Mouse (Mus musculus) kidney, adult 2 months (tissue): ENCODE measurements around the gene C2cd3.

Experiments used
- CTCF ChIP-seq: fragments of 200-500 bp; conservative IDR thresholded peaks from 2 replicates; pipeline ENCODE4 v1.5.1; 2011; ENCODE audit warnings: low read depth, mild to moderate bottlenecking, control low read depth, low read length, moderate library complexity, mixed read lengths; ENCODE audit not compliant: insufficient read depth, insufficient read length
- POLR2A ChIP-seq: fragments of 200-500 bp; IDR thresholded peaks from one replicate; pipeline ENCODE4 v1.6.1; 2011; ENCODE audit warnings: low read depth, low read length, control low read depth

- no peak for TF ChIP-seq POLR2A
- TF ChIP-seq CTCF = no peak
Measured at GRCm38 (mm10) chr7:100357856-100358255, 14.2 kb upstream of the C2cd3 start.
